Mouse (Mus musculus) frontal cortex, adult (tissue): ENCODE data around the gene Stab2.

Experiments
- ATAC-seq: cut with Nextera tagmentation; 2 replicates; pipeline ENCODE4 v1.9.2; 2017; ENCODE audit warnings: mild to moderate bottlenecking, moderate library complexity, mixed read lengths; ENCODE audit not compliant: low TSS enrichment

Stab2 gene

GRCm38 (mm10) chr10:86989838-86990237 lies 18.0 kb downstream of the Stab2 start:
- ATAC-seq, result no peak

- ATAC-seq, result peak; percentile 86
Observed at GRCm38 (mm10) chr10:86976001-86976726, 31.7 kb downstream of the Stab2 start.

GRCm38 (mm10) chr10:86973276-86973675 lies 34.5 kb downstream of the Stab2 start:
- no peak; the same call in 1 of the 2 replicates for ATAC-seq

GRCm38 (mm10) chr10:86972503-86972826 lies 35.4 kb downstream of the Stab2 start:
- no peak for ATAC-seq

GRCm38 (mm10) chr10:86971680-86972502 lies 35.9 kb downstream of the Stab2 start:
- peak; percentile 49 for ATAC-seq

- peak; percentile 84 for ATAC-seq
Observed at GRCm38 (mm10) chr10:86969346-86969745, 38.5 kb downstream of the Stab2 start.

GRCm38 (mm10) chr10:86961542-86962466 lies 46.0 kb downstream of the Stab2 start:
- ATAC-seq, result peak; percentile 86

GRCm38 (mm10) chr10:86955299-86955698 lies 52.5 kb downstream of the Stab2 start:
- ATAC-seq, result no peak

GRCm38 (mm10) chr10:86952696-86953095 lies 55.1 kb downstream of the Stab2 start:
- no peak for ATAC-seq

- ATAC-seq, result no peak
Observed at GRCm38 (mm10) chr10:86950806-86951205, 57.0 kb downstream of the Stab2 start.

- no peak for ATAC-seq
Observed at GRCm38 (mm10) chr10:86949886-86950285, 57.9 kb downstream of the Stab2 start.

GRCm38 (mm10) chr10:86947541-86947940 lies 60.3 kb downstream of the Stab2 start:
- no peak for ATAC-seq

GRCm38 (mm10) chr10:86940591-86940990 lies 67.2 kb downstream of the Stab2 start:
- no peak for ATAC-seq

- ATAC-seq, result no peak
Observed at GRCm38 (mm10) chr10:86934376-86934775, 73.4 kb downstream of the Stab2 start.

GRCm38 (mm10) chr10:86933906-86934305 lies 73.9 kb downstream of the Stab2 start:
- no peak for ATAC-seq

- ATAC-seq, result no peak
Observed at GRCm38 (mm10) chr10:86933180-86933695, 74.6 kb downstream of the Stab2 start.

GRCm38 (mm10) chr10:86923602-86924001 lies 84.2 kb downstream of the Stab2 start:
- no peak for ATAC-seq

GRCm38 (mm10) chr10:86915595-86915994 lies 92.2 kb downstream of the Stab2 start:
- ATAC-seq, result no peak

GRCm38 (mm10) chr10:86908562-86908961 lies 99.3 kb downstream of the Stab2 start:
- ATAC-seq, result no peak

GRCm38 (mm10) chr10:86907043-86907442 lies 100.8 kb downstream of the Stab2 start:
- peak; percentile 62; the same call in 1 of the 2 replicates for ATAC-seq

GRCm38 (mm10) chr10:86895531-86895930 lies 112.3 kb downstream of the Stab2 start:
- no peak for ATAC-seq

- no peak for ATAC-seq
Observed at GRCm38 (mm10) chr10:86891066-86891465, 116.8 kb downstream of the Stab2 start.
